Mouse (Mus musculus) cerebellum, postnatal 10 days (tissue): Measurements from ENCODE around the gene Arfgap1.

Source experiments
- DNase-seq, 2 experiments: peaks; one replicate each; pipeline ENCODE4 v3.0.0; 2021; ENCODE audit warnings: mixed read lengths in 2 of 2

The Arfgap1 gene

DNA sequence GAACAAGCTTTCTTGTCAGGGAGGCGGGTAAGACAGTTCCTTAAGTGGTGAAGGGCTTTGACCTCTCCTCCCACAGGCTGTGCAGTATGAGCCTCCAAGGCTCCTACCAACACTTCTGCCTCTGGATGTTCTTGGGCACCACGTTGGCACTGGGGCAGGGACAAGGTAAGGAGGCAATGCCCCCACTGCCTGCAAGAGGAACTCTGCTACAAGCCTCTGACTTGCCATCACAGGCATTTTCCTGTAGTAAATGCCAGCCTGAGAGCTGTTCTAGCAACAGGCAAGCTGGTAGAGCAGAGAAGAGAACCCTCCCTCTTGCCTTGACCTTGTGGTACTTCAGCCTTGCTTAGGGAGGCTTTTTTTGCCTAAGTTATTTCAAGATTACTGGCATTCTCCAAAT lies 19.4 kb downstream of the Arfgap1 start, which contains the start of gene Col20a1:
Gene Col20a1 (plus strand): TSS at position 87 of the 400 bp plus-strand sequence.
- no peak for DNase-seq

DNA sequence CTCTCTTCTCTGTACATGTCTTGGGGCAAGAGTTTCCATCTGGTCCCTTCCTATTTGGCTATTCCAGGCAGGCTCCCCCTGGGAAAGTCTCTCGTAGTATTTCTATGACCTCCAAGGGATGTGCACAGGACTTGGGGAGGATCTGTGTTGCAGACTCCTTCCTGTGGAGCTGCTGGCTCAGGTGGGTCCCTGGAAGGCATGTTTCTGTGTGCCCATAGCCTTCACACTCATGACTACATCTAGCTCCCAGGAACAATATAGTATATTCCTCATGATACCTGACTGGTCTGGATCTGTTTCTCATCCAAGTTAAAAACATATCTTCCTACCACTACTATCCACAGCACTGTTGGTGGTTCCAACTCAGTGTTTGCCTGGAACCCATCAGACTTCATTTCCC lies 20.0 kb downstream of the Arfgap1 start:
- no peak for DNase-seq

DNA sequence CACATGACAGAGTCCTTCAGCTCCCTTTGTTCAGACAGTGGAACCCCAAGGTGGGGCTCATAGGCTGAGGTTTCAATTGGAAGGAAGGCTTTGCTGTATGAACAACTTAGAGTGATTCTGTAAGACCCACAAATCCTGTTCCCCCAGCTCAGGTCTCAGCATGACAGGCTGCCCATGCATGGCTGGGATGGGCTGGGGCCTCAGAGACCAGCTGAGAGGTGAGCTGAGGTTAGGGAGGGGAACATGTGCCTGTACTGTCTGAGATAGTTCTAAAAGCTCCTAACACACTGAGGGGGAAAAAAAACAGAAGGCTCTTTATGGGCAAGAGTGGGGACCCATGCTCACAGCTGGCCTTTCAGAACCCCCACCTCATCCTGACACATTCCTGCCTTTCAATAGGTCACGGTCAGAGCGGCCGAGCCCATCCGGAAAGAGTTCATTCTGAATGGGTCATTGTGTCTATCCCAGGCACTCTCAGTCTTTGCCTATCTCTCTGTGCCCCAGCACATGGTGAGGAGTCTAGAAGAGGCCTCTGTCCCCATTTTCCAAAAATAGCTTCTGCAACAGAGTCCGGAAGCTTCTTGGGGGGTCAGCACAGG lies 20.5 kb downstream of the Arfgap1 start:
- DNase-seq = no peak

DNA sequence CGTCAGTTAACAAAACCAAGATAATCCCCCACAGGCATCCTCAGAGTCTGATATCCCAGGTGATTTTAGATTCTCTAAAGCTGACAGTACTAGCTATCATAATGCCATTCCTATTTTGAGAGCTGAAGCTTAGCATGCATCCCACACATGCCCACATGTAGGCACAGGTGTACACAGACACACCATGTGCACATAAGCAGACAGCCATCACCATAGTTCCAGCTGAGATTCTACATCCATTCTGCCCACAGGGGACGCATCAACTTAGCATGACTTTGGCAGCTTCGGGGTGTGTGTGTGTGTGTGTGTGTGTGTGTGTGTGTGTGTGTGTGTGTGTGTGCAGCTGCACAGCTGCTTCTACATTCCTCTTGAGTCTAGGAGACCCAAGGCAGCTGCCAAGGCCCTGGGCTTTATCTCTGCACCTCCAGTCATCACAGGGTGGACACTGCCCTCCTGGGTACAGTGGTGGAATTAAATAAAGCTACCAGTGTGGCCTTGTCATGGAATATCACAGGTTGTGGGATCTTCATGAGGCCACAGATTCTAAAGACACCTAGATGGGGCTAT lies 21.4 kb downstream of the Arfgap1 start:
- DNase-seq = no peak

DNA sequence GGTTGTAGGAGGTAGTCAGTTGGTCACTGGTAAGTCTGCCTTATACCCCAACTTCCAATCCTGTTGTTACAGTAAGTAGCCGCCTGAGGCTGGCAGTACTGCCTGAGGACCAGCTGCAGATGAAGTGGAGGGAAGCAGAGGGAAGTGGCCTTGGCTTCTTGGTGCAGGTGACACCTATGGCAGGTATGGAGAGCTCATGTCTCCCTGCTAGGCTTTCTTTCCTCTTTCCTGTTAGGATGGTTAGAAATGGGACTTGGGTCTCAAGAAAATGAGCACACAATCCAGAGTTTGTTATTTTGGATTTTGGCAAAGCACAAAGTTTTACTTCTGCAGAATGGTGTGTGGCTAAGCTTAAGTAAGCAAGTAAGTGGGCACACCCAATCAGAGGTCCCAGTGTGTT lies 21.9 kb downstream of the Arfgap1 start:
- no peak for DNase-seq

DNA sequence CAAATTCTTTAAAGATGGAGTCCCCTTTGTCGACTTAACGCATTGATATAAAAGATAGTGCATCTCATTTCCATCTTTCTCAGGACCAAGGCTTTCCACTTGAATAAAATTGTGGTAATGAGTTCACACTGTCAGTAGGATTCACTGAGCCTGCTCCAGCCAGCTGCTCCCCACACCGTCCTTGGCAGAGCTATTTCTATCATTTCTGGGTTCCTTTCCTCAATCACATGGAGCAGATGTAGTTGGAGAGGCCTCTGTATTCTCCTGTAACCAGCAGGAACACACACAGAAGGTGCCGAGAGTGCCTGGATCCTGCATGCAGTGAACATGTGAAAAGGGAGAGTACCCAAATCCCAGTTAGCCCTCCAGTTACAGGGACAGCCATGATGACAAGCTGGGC lies 23.3 kb downstream of the Arfgap1 start:
- DNase-seq = no peak

DNA sequence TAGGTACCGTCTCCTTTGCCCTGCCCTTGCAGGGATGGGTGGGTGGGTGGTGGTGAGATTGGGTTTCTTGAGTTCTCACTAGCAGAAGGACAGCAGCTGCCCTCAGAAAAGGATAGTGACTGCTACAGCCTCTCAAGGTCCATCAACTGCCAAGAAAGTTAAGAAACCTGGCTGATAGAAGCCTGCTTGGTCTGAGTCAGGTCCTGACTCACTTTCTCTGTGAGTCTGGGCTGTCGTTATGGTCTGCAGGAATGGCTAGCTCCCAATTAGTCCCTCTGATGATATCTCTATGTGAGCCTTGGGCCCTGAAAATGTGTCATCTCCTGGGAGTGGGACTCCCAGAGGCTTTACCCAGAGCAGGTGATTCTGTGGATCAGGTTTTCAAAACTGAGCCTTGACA lies 27.3 kb downstream of the Arfgap1 start:
- DNase-seq = no peak

DNA sequence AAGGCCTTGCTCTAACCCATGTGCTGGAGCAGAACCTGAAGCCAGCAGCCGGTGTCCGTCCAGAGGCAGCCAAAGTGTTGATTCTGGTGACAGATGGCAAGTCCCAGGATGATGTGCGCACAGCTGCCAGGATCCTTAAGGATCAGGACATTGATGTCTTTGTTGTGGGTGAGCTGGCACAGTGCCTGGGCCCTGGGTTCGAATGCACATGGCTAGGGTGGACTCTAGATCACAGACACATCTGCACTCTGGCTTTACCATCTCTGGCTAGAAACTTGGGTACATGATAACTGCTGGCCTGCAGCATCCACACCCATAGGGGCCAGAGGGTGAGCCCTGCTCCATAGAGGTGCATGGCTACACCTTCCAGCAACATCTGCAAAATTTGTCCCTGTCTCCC lies 28.4 kb downstream of the Arfgap1 start:
- peak; percentile 44 to 52 for DNase-seq

DNA sequence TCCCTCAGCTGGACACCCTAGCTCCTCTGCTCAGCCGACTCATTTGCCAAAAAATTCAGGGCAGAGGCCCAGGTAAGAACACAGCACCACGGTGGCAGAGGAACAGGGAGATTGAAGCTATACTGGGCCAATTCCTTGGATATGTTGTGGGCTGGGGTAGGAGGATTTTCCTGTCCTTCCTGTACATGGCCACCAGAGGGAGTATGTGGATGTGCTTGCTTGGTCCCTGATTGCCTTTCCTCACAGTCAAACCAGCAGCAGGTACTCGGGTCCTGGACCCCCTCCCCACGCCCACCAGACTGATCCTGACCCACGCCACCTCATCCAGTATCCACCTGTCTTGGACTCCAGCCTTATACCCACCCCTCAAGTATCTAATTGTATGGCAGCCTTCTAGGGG lies 29.4 kb downstream of the Arfgap1 start:
- DNase-seq = peak; percentile 73 to 81

DNA sequence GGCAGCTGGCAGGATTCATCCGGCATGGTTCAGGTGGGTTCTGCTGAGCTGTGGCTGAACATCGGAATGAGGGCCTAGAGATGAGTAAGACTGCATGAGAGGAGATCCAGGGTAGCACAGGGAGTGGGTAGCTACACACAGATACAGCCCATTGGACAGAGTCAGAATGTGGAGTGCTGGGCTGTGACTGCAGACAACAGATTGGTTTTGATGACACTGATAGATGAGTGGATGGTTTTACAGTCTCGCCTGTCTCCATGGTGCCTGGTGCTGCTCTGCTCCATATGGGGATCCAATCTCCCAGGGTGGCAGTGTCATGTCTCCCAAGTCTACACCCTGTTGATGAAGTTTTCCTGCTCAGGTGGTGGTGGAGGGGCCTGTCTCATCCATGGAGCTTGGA lies 29.9 kb downstream of the Arfgap1 start:
- no peak for DNase-seq

DNA sequence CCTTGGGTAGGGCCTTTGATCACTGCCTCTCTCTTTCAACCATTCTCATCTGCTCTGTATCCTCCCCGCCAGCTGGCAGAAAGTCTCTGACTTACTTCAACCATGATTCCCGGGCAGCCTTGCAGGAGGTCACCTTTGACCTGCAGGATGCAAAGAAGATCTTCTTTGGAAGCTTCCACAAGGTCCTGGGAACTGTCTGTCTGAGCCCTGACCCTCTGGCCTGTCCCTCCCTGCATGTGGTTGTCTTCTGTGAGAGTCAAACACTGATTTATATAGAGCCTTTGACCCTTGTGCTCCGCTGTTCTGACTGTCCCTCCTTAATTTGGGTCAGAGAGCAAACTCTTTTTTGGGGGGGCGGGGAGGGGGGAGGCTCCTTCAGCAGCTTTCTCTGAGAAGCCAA lies 40.0 kb downstream of the Arfgap1 start:
- no peak for DNase-seq

DNA sequence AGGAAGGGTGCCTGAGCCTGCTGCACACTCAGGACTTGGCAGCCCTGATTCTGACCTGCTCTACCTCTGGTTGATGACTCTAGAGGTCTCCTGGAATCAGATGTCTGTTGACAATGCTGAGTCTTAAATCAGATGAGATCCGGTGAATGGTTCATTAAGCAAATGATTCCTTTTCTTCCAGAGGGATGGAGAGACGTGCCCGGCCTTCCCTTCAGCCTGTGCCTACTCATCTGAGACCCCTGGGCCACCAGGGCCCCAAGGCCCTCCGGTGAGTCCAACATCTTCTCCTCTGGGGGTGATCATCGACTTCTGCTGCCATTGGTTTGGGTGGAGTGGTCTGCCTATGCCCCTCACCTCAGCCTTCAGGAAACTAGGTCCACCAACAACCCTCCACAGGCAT lies 41.3 kb downstream of the Arfgap1 start:
- no peak for DNase-seq

DNA sequence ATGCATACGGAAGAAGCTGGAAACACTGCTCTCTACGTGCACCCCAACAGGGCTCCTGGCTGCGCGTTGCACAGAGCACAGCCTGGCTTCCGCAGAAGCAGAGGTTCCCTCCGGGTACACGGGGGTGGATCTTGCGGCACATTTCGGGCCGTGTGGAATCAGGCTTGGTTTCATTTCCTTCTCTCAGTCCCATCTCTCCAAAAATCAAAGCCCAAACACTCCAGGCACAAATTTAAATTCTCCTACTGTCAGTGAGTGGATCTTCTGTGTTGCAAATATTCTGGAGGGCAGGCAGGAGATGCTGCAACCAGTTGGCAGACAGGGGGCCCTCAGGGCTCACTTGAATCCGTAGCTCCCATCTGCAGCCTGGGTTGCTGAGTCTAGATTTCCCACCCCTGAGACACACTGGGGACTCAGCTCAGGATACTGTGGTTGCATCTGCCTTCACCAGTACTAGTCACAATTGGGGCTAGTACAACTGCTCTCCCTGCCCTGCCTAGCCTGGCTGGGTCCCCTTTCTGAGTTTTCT lies 64.4 kb downstream of the Arfgap1 start:
- no peak for DNase-seq
